Mouse (Mus musculus) intestine, embryonic 16.5 days (tissue): ENCODE measurements around the gene Carmil3. TPM values are rescaled to one million over a fixed set of nuclear protein-coding genes. Genes with fewer than 3 reads are reported as not detected.

Experiments
- ATAC-seq: fragments of 200-750 bp; cut with Nextera tagmentation; 2 replicates; pipeline ENCODE4 v1.8.0; 2017; ENCODE audit warnings: moderate TSS enrichment, moderate library complexity
- H3K27ac ChIP-seq: fragments of 300-500 bp; sonication (generic); 2 replicates; pipeline ENCODE4 v1.5.1; 2014; ENCODE audit warnings: mild to moderate bottlenecking, low read length
- H3K27me3 ChIP-seq: fragments of 300-500 bp; sonication (generic); replicated peaks from 2 replicates; pipeline ENCODE4 v1.6.1; 2014; ENCODE audit warnings: low read length, control low read depth, mixed read lengths; ENCODE audit not compliant: control insufficient read depth, insufficient read depth
- H3K36me3 ChIP-seq: fragments of 300-500 bp; sonication (generic); 2 replicates; pipeline ENCODE4 v1.6.1; 2014; ENCODE audit warnings: low read length, control low read depth; ENCODE audit not compliant: control insufficient read depth, insufficient read depth
- H3K4me1 ChIP-seq: fragments of 300-500 bp; sonication (generic); 2 replicates; pipeline ENCODE4 v1.6.1; 2014; ENCODE audit warnings: low read length, control low read depth, mixed read lengths; ENCODE audit not compliant: control insufficient read depth, insufficient read depth
- H3K4me2 ChIP-seq: fragments of 300-500 bp; sonication (generic); 2 replicates; pipeline ENCODE4 v1.6.1; 2014; ENCODE audit warnings: low read depth, low read length, control low read depth
- H3K4me3 ChIP-seq: fragments of 300-500 bp; sonication (generic); 2 replicates; pipeline ENCODE4 v1.5.1; 2014; ENCODE audit warnings: mild to moderate bottlenecking, low read length
- H3K9ac ChIP-seq: fragments of 300-500 bp; sonication (generic); 2 replicates; pipeline ENCODE4 v1.6.1; 2014; ENCODE audit warnings: low read depth, low read length
- H3K9me3 ChIP-seq: fragments of 300-500 bp; sonication (generic); 2 replicates; pipeline ENCODE4 v1.6.1; 2016; ENCODE audit warnings: low read length, control low read depth; ENCODE audit not compliant: control insufficient read depth
- WGBS: fragments of 180-500 bp; shearing (Covaris S2); extraction: QIAGEN DNeasy Blood & Tissue Kit; methylation state at CpG from one replicate; pipeline ENCODE4 v1.1.7; 2014; 5-methylcytosine and 5-hydroxymethylcytosine counted together
- polyA plus RNA-seq: library from polyadenylated mRNA; unstranded; fragments of >200 nt; fragmentation: Nextera tagmentation; extraction: Ambion mirVana; gene quantifications from 2 replicates; pipeline ENCODE4 v1.2.1, GENCODE M21; 2015

Carmil3 gene
- polyA plus RNA-seq, 1 experiment from 2014 or later = 1.0 TPM

- H3K9me3 ChIP-seq = no peaks in the 10 kb centered on the region
- H3K36me3 ChIP-seq = no peaks in the 10 kb centered on the region
- ATAC-seq = no peak
- H3K27me3 ChIP-seq = no peaks in the 10 kb centered on the region
- H3K4me1 ChIP-seq = no peaks in the 10 kb centered on the region
- H3K9ac ChIP-seq = no peak overlapping the region
- H3K4me2 ChIP-seq = no peak overlapping the region
- H3K4me3 ChIP-seq = no peak overlapping the region
- H3K27ac ChIP-seq = no peak overlapping the region
- WGBS = 79% methylated on average over 10 of the region's 10 CpGs
Measured at GRCm38 (mm10) chr14:55509540-55509939, 19.1 kb downstream of the Carmil3 start.

DNA sequence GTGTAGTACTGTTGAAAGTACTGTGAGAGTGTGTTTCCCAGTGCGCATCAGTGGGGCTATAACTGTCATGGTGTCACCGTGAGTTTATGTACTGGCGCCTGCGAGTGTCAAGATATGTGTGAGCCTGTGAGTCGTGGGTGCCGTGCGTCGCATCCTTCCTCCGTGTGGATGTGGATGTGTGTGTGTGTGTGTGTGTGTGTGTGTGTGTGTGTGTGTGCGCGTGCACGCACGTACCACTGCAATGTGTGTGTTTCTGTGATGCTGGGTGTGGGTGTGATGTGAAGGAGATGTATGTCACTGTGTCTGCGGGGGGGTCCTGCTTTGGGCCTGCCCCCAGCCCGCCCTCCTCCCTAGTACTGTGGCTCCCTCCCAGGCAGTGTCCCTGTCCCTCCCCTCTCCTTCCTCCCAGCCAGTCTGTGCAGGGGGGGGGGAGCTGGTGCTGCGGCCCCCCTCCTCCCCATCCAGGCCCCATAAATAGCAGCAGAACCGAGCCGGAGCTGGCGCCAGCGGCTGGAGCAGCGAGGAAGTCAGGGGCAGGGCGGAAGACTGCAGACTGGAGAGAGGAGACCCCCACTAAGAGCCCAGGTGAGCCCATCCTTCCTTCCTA lies 19.8 kb downstream of the Carmil3 start, which contains the start of gene Cpne6:
Gene Cpne6, plus strand, starts transcription at position 321 of the 607 bp plus-strand sequence.
- WGBS = 60% methylated on average over 22 of the region's 22 CpGs
- Histone ChIP-seq H3K4me1 (no peaks in the 10 kb centered on the region), H3K36me3 (no peaks in the 10 kb centered on the region), H3K27me3 (no peaks in the 10 kb centered on the region), H3K27ac (no peak within 1 kb of the TSS), H3K4me3 (no peak within 1 kb of the TSS), H3K9ac (no peak within 1 kb of the TSS), H3K4me2 (no peak within 1 kb of the TSS), H3K9me3 (no peaks in the 10 kb centered on the region)
- ATAC-seq = no peak

DNA sequence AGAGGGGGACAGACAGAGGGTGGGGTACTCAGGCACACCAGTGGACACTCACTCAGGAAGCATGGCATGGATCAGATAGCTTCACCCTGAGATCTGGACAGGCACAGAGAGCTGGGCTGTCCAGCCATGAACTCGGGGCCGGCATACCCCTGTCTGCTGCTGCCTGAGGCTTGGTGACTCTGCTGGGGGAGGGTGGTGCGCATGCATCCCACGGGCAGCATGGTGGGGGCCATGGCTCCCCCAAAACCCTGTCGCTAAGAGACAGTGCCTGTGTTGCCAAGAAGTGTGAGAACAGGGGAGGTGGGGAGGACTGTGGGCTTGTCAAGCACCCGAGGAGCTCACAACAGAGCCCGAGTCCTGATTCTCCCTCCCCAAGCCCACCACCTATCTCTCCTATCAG lies 20.6 kb downstream of the Carmil3 start:
- Histone ChIP-seq H3K4me1 (no peaks in the 10 kb centered on the region), H3K27ac (no peak overlapping the region), H3K9me3 (no peaks in the 10 kb centered on the region), H3K4me3 (no peak overlapping the region), H3K27me3 (no peaks in the 10 kb centered on the region), H3K4me2 (no peak overlapping the region), H3K36me3 (no peaks in the 10 kb centered on the region), H3K9ac (no peak overlapping the region)
- ATAC-seq = no peak
- 49% methylated on average over 7 of the region's 7 CpGs for WGBS

DNA sequence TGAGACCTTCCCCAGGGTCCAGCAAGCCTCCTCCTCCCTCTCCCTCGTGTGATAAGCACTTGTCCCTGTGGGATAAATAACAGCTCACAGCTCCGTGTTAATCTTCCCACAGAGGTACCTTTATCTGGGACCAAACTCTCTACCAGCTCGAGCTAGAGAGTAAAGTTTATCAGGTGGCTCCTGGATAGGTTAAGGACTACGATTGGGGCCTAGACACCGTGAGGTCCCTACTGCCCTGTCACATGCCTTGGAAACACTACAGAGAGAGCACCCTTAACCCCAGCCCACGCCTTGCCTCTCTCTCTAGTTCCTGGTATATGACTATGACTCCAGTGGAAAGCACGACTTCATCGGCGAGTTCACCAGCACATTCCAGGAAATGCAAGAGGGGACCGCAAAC lies 23.5 kb downstream of the Carmil3 start:
- no peak overlapping the region for H3K4me2 ChIP-seq
- 52% methylated on average over 10 of the region's 10 CpGs for WGBS

GRCm38 (mm10) chr14:55515846-55516245 lies 25.4 kb downstream of the Carmil3 start:
- Histone ChIP-seq H3K27ac (no peak overlapping the region), H3K36me3 (no peaks in the 10 kb centered on the region), H3K4me1 (peaks cover 1% of the 10 kb centered on the region; the same call in 1 of the 2 replicates), H3K4me2 (no peak overlapping the region), H3K27me3 (peaks cover 9% of the 10 kb centered on the region; the same call in 1 of the 2 replicates), H3K4me3 (no peak overlapping the region), H3K9me3 (no peaks in the 10 kb centered on the region), H3K9ac (no peak overlapping the region)
- ATAC-seq = no peak
- 87% methylated on average over 4 of the region's 4 CpGs for WGBS

More for the DNA sequence above, 23.5 kb downstream of the Carmil3 start:
- Histone ChIP-seq H3K27ac (no peak overlapping the region), H3K9ac (no peak overlapping the region), H3K36me3 (no peaks in the 10 kb centered on the region), H3K4me3 (no peak overlapping the region), H3K27me3 (0 out of 2 replicates have a peak, but pooled peaks cover 4% of the 10 kb centered on the region), H3K9me3 (no peaks in the 10 kb centered on the region), H3K4me1 (no peaks in the 10 kb centered on the region)
- peak; percentile 63 for ATAC-seq

GRCm38 (mm10) chr14:55518897-55519296 lies 28.4 kb downstream of the Carmil3 start:
- Histone ChIP-seq H3K9me3 (no peaks in the 10 kb centered on the region), H3K27me3 (peaks cover 26% of the 10 kb centered on the region), H3K9ac (no peak overlapping the region), H3K4me3 (no peak overlapping the region), H3K4me2 (no peak overlapping the region), H3K4me1 (peaks cover 4% of the 10 kb centered on the region; the same call in 1 of the 2 replicates), H3K27ac (no peak overlapping the region), H3K36me3 (no peaks in the 10 kb centered on the region)
- 46% methylated on average over 2 of the region's 2 CpGs for WGBS
- ATAC-seq = no peak

- no peak for ATAC-seq
- 65% methylated on average over 4 of the region's 4 CpGs for WGBS
Measured at GRCm38 (mm10) chr14:55519604-55520003, 29.2 kb downstream of the Carmil3 start.

DNA sequence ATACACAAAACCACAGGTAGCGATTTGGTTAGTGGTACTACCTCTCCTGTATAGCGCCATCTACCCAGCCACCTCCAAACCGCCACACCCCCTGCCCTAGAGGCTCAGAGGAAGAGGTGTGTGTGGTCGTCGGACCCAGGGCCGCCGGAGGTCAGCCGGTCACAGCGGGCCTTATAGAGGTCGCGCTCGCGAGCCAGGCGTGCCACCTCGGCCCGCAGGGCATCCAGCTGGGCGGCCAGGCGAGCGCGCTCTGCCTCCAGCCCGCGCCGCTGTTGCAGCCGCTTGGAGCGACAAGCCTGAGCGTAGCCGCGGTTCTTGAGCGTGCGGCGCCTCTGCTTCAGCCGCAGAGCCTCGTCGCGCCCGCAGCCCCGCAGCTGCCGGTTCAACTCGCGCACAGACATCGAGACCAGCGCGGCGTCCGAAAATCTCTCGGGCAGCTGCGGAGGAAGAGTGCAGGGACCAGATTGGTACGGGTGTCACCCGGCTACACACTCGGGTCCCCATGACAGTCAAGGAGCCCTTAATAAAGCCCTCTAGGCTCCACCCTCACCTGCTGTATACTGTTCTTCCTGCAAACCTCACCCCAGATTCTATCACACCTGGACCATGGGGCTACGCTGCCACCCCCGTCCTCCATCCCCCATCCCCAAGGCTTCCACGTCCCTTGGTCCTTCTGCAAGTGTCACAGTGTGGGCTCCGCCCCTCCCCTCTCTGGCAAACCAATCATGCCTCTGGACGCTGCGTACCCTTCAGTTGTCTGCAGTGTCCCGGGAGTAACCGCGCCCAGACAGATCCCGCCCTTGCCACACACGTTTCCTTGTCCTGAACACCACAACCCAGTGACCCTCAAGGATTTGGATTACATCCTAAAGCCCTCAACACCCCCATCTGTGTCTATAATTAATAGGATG lies 30.3 kb downstream of the Carmil3 start:
- H3K4me1 ChIP-seq = peaks cover 4% of the 10 kb centered on the region; the same call in 1 of the 2 replicates
- ATAC-seq = peak; percentile 65
- WGBS = under 1% methylated on average over 61 of the region's 61 CpGs
- no peaks in the 10 kb centered on the region for H3K36me3 ChIP-seq
- H3K4me3 ChIP-seq = peak overlapping the region; percentile 58
- H3K9ac ChIP-seq = peak overlapping the region; percentile 59
- peak overlapping the region; percentile 95 for H3K4me2 ChIP-seq
- no peaks in the 10 kb centered on the region for H3K9me3 ChIP-seq
- H3K27ac ChIP-seq = no peak overlapping the region
- H3K27me3 ChIP-seq = peaks cover 38% of the 10 kb centered on the region

More at GRCm38 (mm10) chr14:55519604-55520003, 29.2 kb downstream of the Carmil3 start:
- Histone ChIP-seq H3K27me3 (peaks cover 32% of the 10 kb centered on the region), H3K9ac (no peak overlapping the region), H3K36me3 (no peaks in the 10 kb centered on the region), H3K9me3 (no peaks in the 10 kb centered on the region), H3K4me2 (no peak overlapping the region), H3K4me1 (peaks cover 4% of the 10 kb centered on the region; the same call in 1 of the 2 replicates), H3K4me3 (no peak overlapping the region), H3K27ac (no peak overlapping the region)

GRCm38 (mm10) chr14:55524062-55524461 lies 33.6 kb downstream of the Carmil3 start:
- no peak for ATAC-seq
- 51% methylated on average over 4 of the region's 4 CpGs for WGBS

More at GRCm38 (mm10) chr14:55524062-55524461, 33.6 kb downstream of the Carmil3 start:
- Histone ChIP-seq H3K27me3 (peaks cover 34% of the 10 kb centered on the region), H3K27ac (no peak overlapping the region), H3K9ac (no peak overlapping the region), H3K36me3 (no peaks in the 10 kb centered on the region), H3K4me1 (peaks cover 4% of the 10 kb centered on the region; the same call in 1 of the 2 replicates), H3K4me2 (no peak overlapping the region), H3K4me3 (no peak overlapping the region), H3K9me3 (no peaks in the 10 kb centered on the region)
